Mouse (Mus musculus): ENCODE data around the gene Slc35b4. TPM values are rescaled to one million over a fixed set of nuclear protein-coding genes. Genes with fewer than 3 reads are reported as not detected.

Slc35b4 gene
- polyA plus RNA-seq (2017; shearing (Covaris generic)), result 71.9 TPM

GRCm38 (mm10) chr6:34176864-34177247 is at the start of gene Slc35b4:
Gene Slc35b4 (minus strand): TSS chr6:34177111.

Other genes starting within 250 kb of the Slc35b4 start
- gene Lrguk, start 147.7 kb downstream of the Slc35b4 start, polyA plus RNA-seq (2017; shearing (Covaris generic)), result not detected
- gene Akr1b3, start 140.4 kb upstream of the Slc35b4 start, polyA plus RNA-seq (2017; shearing (Covaris generic)), result 389 TPM
- 0.37 TPM for gene Akr1b8, start 177.0 kb upstream of the Slc35b4 start, polyA plus RNA-seq (2017; shearing (Covaris generic))
- gene Akr1b10, start 207.1 kb upstream of the Slc35b4 start, polyA plus RNA-seq (2017; shearing (Covaris generic)), result 71.0 TPM
- gene Akr1b7, start 235.2 kb upstream of the Slc35b4 start, polyA plus RNA-seq (2017; shearing (Covaris generic)), result 0.61 TPM